Comparison of ENCODE assay signal across 8 mouse cellular contexts in the genomic region with DNA sequence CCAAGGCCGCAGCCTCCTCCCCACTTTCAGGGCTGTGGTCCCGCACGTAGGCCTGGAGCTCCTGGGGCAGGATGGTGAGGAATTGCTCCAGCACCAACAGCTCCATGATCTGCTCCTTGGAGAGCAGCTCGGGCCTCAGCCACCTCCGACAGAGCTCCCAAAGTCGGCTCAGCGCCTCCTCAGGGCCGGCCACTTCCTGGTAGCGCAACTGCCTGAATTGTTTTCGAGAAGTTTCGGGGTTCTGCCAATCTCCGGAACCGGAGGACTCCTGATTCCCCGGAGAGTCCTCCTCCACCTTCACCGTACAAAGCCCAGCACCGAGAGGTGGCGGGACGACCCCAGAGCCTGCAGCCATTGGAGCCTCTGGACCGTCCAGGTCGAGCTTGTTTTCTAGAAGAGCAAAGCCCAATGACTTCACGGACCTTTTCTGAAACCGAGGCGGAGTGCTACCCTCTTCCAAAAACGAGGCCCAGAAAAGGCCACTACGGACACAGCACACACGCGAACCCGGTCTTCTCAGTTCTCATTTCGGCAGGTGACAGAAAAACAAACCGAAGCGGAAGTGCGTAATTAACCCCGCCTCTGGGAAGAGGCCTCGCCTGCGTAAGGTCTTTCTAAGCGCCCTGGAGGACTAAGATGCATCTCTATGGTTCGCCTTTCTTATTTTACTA. TPM values are rescaled to one million over a fixed set of nuclear protein-coding genes. Genes with fewer than 3 reads are reported as not detected.
A peak's percentile ranks its signal among the peaks of the same experiment; 100 is the strongest.
DNase-seq lines count a peak whose midpoint lies in the region; ATAC-seq and TF ChIP-seq lines count a peak whose summit lies in the region.

TSS of gene Zkscan14 (minus strand) at position 548 of the 671 bp plus-strand sequence.

- H3K27ac ChIP-seq in bone marrow, adult 2 months (ENCODE audit: control insufficient read depth, insufficient read depth, low read depth, low read length, poor library complexity) = peak within 1 kb of the TSS; percentile 90
- H3K27ac ChIP-seq in embryonic facial prominence, embryonic 15.5 days (replicated peaks) = peak within 1 kb of the TSS; percentile 68

- no peaks in the 10 kb centered on the region for H3K27me3 ChIP-seq in C2C12 (ENCODE audit: control insufficient read depth, insufficient read depth, insufficient read length)
- no peaks in the 10 kb centered on the region for H3K27me3 ChIP-seq in embryonic facial prominence, embryonic 15.5 days

- H3K36me3 ChIP-seq in C2C12 (ENCODE audit: control insufficient read depth, insufficient read depth) = no peaks in the 10 kb centered on the region
- peaks cover 2% of the 10 kb centered on the region; the same call in 1 of the 2 replicates for H3K36me3 ChIP-seq in embryonic facial prominence, embryonic 15.5 days

- no peak for TF ChIP-seq POLR2A in bone marrow, adult 2 months (IDR thresholded peaks at IDR 0.05; ENCODE audit: borderline replicate concordance, control insufficient read depth, low read depth, low read length)

- H3K4me3 ChIP-seq in C2C12 (ENCODE audit: insufficient read depth, poor library complexity, severe bottlenecking) = peak within 1 kb of the TSS; percentile 79
- H3K4me3 ChIP-seq in bone marrow, adult 2 months (replicated peaks; ENCODE audit: control insufficient read depth, low read depth, low read length) = peak within 1 kb of the TSS; percentile 84
- H3K4me3 ChIP-seq in embryonic facial prominence, embryonic 15.5 days (replicated peaks) = peak within 1 kb of the TSS; percentile 89

- DNase-seq in heart, adult 9 months (ENCODE audit: low spot score in 2 of 2) = peak; percentile 71 to 74
- peak; percentile 80 for DNase-seq in kidney, adult 9 months
- DNase-seq in liver = peak; percentile 82
- peak; percentile 48 to 73 for DNase-seq in monocyte, adult 2 months (ENCODE audit: low read depth in 1 of 2, low spot score in 2 of 2)
- DNase-seq in spleen, postnatal 14 days (ENCODE audit: low spot score in 2 of 2) = peak; percentile 53 to 74

- H3K79me2 ChIP-seq in C2C12 (ENCODE audit: control insufficient read depth, insufficient read depth) = no peaks in the 10 kb centered on the region

- peaks cover 1% of the 10 kb centered on the region for H3K4me1 ChIP-seq in bone marrow, adult 2 months (ENCODE audit: control insufficient read depth, insufficient read depth, low read length)
- peaks cover 29% of the 10 kb centered on the region for H3K4me1 ChIP-seq in embryonic facial prominence, embryonic 15.5 days

- no peak for TF ChIP-seq CTCF in C2C12 (IDR thresholded peaks at IDR 0.05; ENCODE audit: control insufficient read depth, insufficient read depth, insufficient read length)
- no peak for TF ChIP-seq CTCF in bone marrow, adult 2 months (IDR thresholded peaks at IDR 0.05; ENCODE audit: control insufficient read depth, insufficient read depth, low read length)

- H3K9ac ChIP-seq in embryonic facial prominence, embryonic 15.5 days = peak within 1 kb of the TSS; percentile 84

- H3K4me2 ChIP-seq in embryonic facial prominence, embryonic 15.5 days (replicated peaks) = peak within 1 kb of the TSS; percentile 96

- peaks cover 4% of the 10 kb centered on the region for H3K79me3 ChIP-seq in C2C12 (ENCODE audit: low read depth)

- H3K9me3 ChIP-seq in embryonic facial prominence, embryonic 15.5 days (replicated peaks) = no peaks in the 10 kb centered on the region

- peak within 1 kb of the TSS; percentile 56 for H3ac ChIP-seq in C2C12 (ENCODE audit: control insufficient read depth, insufficient read length, low read depth)

- WGBS in bone marrow, adult 2 months = under 1% methylated on average over 37 of the region's 37 CpGs
- WGBS in embryonic facial prominence, embryonic 15.5 days = 2% methylated on average over 37 of the region's 37 CpGs

- no peak for ATAC-seq in embryonic facial prominence, embryonic 15.5 days (ENCODE audit: insufficient number of reproducible peaks, low FRiP score, low TSS enrichment, low read depth)

TF ChIP-seq in C2C12, 6 proteins besides CTCF, POLR2A, EP300 and RAD21:
- no peak for TF ChIP-seq CEBPB (IDR thresholded peaks at IDR 0.05; ENCODE audit: low read depth)
- TF ChIP-seq USF1 (IDR thresholded peaks at IDR 0.05; ENCODE audit: low read depth) = no peak
- no peak for TF ChIP-seq FOSL1 (IDR thresholded peaks at IDR 0.05; ENCODE audit: insufficient read depth, low read length, poor library complexity, severe bottlenecking)

RNA-seq across cellular contexts. Expression of gene Zkscan14, which starts in this region (rescaled TPM):
- 2.0 TPM for polyA plus RNA-seq in C2C12 (2012; fragmentation: generic; extraction: Trizol)
- polyA plus RNA-seq in bone marrow, adult 2 months (2011; ENCODE audit: insufficient read depth, insufficient read length, low replicate concordance, missing spikeins) = 7.0 and 12.5 TPM in 2 replicates
- 11.8 and 12.5 TPM in 2 replicates for polyA plus RNA-seq in embryonic facial prominence, embryonic 15.5 days (2015; fragmentation: Nextera tagmentation; extraction: Ambion mirVana)
